Mouse (Mus musculus): ENCODE measurements around the gene Cast. TPM values are rescaled to one million over a fixed set of nuclear protein-coding genes. Genes with fewer than 3 reads are reported as not detected.

Cast gene
- polyA plus RNA-seq, 1 experiment = 6.1 TPM

DNA sequence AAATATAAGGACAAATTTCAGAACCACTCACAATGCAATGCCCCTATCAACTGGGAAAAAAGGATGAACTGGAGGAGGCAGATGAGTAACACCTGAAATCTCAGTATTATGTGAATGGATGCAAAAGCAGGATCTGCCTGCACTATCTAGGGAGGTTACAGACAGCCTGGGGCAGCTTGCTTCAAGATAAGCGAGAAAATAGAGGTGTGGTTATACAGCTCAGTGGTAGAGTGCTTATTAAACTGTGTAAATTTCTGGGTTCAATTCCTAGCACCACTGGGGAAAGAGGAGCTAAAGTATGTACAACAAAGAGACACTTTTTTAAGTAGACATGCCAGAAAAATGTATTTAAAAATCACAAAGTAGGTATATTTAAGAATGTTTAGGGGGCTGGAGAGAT, 14.2 kb downstream of the Cast start:
- Histone ChIP-seq H3K27ac (ENCODE audit: insufficient read depth, low read length) (no peak overlapping the region), H3K4me3 (ENCODE audit: insufficient read depth, low read length) (no peak overlapping the region), H3K4me1 (ENCODE audit: control insufficient read depth, insufficient read depth, low read length) (no peaks in the 10 kb centered on the region)
- TF ChIP-seq POLR2A (IDR thresholded peaks at IDR 0.05; ENCODE audit: extremely low read depth, insufficient read depth, low read length) (no peak), CTCF (IDR thresholded peaks at IDR 0.05; ENCODE audit: extremely low read depth, insufficient read depth, low read length) (no peak)

DNA sequence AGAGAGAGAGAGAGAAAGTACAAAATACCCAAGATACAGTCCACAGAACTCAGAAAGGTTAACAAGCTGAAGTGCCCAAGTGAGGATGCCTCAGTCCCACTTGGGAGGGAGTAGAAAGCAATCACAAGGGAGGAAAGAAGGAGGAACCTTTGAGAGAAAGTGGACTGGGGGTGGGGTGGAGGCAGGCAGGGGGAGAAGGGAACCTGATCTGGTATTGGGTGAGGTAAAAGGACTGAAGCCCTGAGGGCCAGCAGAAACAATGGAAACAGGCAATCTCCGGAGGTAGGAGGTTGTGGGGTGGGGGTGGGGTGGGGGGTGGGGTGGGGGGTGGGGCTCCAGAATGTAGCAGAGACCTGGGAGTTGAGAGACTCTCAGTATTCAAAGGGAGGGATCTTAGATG, 20.9 kb downstream of the Cast start:
- TF ChIP-seq POLR2A (IDR thresholded peaks at IDR 0.05; ENCODE audit: extremely low read depth, insufficient read depth, low read length) = no peak
- Histone ChIP-seq H3K4me3 (ENCODE audit: insufficient read depth, low read length) (no peak overlapping the region), H3K27ac (ENCODE audit: insufficient read depth, low read length) (no peak overlapping the region), H3K4me1 (ENCODE audit: control insufficient read depth, insufficient read depth, low read length) (no peaks in the 10 kb centered on the region)

DNA sequence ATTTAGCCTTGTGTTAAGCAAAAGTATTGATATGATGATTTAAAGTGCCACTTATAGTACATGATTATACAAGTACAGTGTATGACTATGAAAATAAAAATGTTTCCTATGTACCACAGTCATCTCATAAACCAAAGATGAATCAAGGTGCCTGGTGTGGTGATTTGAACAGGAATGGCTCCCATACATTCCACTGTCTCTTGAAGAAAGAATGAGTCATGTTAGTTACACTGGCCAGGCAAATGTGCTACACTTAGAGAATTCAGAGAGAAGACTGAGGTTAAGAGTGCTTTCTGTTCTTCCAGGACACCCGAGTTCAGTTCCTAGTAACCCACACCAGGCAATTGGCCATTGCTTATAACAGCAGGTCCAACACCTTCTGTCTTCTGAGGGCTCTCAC, 36.5 kb downstream of the Cast start:
- H3K27ac ChIP-seq (ENCODE audit: insufficient read depth, low read length) = no peak overlapping the region
- TF ChIP-seq CTCF (IDR thresholded peaks at IDR 0.05; ENCODE audit: extremely low read depth, insufficient read depth, low read length) (no peak), POLR2A (IDR thresholded peaks at IDR 0.05; ENCODE audit: extremely low read depth, insufficient read depth, low read length) (no peak)
- H3K4me1 ChIP-seq (ENCODE audit: control insufficient read depth, insufficient read depth, low read length) = no peaks in the 10 kb centered on the region
- no peak overlapping the region for H3K4me3 ChIP-seq (ENCODE audit: insufficient read depth, low read length)

DNA sequence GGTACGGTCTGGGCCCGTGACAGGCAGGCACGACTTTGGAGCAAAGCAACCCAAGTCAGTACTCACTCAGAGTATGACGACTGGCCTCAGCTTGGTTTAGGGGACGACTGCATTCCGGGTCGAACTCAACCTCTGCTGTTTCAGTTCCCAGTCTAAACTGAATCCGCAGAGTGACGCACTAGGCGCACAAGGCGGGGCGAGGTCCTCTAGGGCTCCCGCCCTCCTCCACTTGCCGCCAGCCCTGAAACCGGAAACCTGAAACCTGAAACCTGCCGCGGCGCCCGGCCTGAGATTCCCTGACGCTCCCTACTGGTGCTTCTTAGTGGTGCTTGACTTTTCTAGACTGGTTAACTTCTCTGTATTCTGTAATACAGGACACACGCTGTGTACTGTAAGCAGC, 38.1 kb downstream of the Cast start:
- no peaks in the 10 kb centered on the region for H3K4me1 ChIP-seq (ENCODE audit: control insufficient read depth, insufficient read depth, low read length)
- TF ChIP-seq CTCF (IDR thresholded peaks at IDR 0.05; ENCODE audit: extremely low read depth, insufficient read depth, low read length) = no peak
- TF ChIP-seq POLR2A (IDR thresholded peaks at IDR 0.05; ENCODE audit: extremely low read depth, insufficient read depth, low read length) = 0 out of 2 replicates have a peak, but pooled peaks have one; percentile 41
- H3K4me3 ChIP-seq (ENCODE audit: insufficient read depth, low read length) = peak overlapping the region; percentile 70
- no peak overlapping the region for H3K27ac ChIP-seq (ENCODE audit: insufficient read depth, low read length)

DNA sequence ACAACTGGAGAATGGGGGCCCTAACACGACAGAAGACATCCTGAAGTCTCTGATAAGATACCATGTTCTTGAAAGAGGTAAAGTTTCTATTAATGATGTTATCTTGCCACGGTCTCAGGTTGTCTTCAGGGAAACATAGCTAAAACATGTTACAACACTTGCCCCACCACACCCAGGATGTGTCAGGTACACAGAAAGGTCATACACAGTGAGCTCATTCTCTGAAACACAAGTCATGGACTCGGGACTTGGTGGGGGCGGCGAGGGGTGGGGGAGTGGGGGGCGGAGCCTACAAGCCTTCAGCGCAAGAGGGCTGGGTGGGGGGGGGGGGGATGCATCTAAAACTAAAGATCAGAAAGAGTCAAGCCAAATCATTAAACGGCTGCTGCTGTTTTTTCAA, 38.7 kb downstream of the Cast start:
- Histone ChIP-seq H3K27ac (ENCODE audit: insufficient read depth, low read length) (no peak overlapping the region), H3K4me1 (ENCODE audit: control insufficient read depth, insufficient read depth, low read length) (no peaks in the 10 kb centered on the region), H3K4me3 (ENCODE audit: insufficient read depth, low read length) (peak overlapping the region; percentile 70; the same call in 1 of the 2 replicates)
- no peak for TF ChIP-seq CTCF (IDR thresholded peaks at IDR 0.05; ENCODE audit: extremely low read depth, insufficient read depth, low read length)
- TF ChIP-seq POLR2A (IDR thresholded peaks at IDR 0.05; ENCODE audit: extremely low read depth, insufficient read depth, low read length) = no peak

DNA sequence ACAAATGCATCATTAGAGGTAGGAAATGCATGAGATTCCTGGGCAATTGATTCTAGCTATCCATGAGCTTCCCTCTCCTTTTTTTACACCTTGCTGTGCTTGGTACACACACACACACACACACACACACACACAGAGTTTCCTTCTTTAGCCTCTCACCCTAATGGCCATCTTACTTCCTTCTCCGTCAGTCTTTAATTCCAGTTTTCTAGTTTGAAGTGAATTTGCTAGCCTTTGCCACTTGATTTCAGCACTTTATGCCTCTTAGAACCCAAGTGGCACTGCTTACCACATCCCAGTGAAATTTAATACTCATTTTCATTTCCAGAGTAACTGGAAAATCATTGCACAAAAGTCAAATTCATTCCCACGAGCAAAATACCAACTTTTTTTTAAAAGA, 41.4 kb downstream of the Cast start:
- no peak for TF ChIP-seq CTCF (IDR thresholded peaks at IDR 0.05; ENCODE audit: extremely low read depth, insufficient read depth, low read length)
- no peak for TF ChIP-seq POLR2A (IDR thresholded peaks at IDR 0.05; ENCODE audit: extremely low read depth, insufficient read depth, low read length)
- H3K27ac ChIP-seq (ENCODE audit: insufficient read depth, low read length) = no peak overlapping the region
- H3K4me1 ChIP-seq (ENCODE audit: control insufficient read depth, insufficient read depth, low read length) = no peaks in the 10 kb centered on the region
- no peak overlapping the region for H3K4me3 ChIP-seq (ENCODE audit: insufficient read depth, low read length)

DNA sequence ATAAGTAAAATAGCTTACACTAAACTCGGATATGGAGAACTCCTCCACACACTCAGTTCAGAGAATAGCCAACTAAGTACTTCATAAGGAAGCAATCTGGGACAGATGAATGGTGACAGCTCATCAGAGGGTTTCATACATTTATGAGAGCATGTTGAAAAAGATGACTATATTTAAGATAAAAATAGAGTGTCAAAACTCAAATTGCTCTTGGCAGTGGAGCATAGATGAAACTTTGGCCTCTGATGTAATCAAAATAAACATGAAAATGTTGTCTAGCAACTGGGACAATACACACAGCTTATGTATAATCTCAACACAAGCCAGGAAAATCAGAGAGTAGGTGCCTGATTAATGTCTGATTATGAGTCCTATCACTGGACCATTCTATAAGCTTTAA, 45.9 kb downstream of the Cast start:
- TF ChIP-seq CTCF (IDR thresholded peaks at IDR 0.05; ENCODE audit: extremely low read depth, insufficient read depth, low read length) (no peak), POLR2A (IDR thresholded peaks at IDR 0.05; ENCODE audit: extremely low read depth, insufficient read depth, low read length) (no peak)
- H3K4me1 ChIP-seq (ENCODE audit: control insufficient read depth, insufficient read depth, low read length) = no peaks in the 10 kb centered on the region
- no peak overlapping the region for H3K27ac ChIP-seq (ENCODE audit: insufficient read depth, low read length)
- H3K4me3 ChIP-seq (ENCODE audit: insufficient read depth, low read length) = no peak overlapping the region

DNA sequence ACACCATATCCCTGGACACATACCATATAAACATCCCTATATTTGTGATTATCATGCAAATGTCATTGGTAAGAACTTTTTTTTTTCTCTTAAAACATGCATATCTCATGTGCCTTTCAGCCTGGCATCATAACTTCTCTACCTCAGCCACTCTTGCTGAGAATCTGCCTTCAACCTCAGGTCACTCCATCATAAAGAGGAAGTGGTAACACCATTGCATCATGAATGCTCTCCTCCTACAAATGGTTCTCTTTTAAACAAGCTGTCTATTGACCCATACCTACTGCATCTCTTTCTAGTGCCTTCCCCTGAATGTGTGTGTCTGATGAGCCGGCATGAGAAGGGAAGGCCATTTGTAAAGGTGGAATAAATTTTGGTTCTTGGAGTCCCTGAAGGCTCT, 49.5 kb downstream of the Cast start:
- H3K4me3 ChIP-seq (ENCODE audit: insufficient read depth, low read length) = no peak overlapping the region

DNA sequence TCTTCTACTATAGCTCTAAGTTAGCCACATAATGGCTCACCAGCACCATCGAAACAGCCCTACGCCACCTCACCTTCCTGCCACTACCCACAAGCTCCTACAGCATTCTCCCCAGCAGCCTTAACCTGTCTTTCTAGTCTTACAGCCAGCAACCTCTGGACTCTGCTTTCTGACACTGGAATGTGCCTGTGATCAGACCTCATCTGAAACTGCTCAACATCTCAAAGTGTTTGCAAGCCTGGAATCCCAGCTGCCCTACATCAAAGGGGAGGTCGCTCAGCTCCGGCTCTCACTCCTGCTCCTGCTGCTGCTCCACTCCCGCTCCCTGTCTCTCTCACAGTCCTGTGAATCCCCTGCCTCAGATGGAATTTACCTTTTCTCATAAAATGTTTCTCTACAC, 65.4 kb downstream of the Cast start:
- TF ChIP-seq CTCF (IDR thresholded peaks at IDR 0.05; ENCODE audit: extremely low read depth, insufficient read depth, low read length) (no peak), POLR2A (IDR thresholded peaks at IDR 0.05; ENCODE audit: extremely low read depth, insufficient read depth, low read length) (no peak)
- Histone ChIP-seq H3K4me1 (ENCODE audit: control insufficient read depth, insufficient read depth, low read length) (no peaks in the 10 kb centered on the region), H3K4me3 (ENCODE audit: insufficient read depth, low read length) (no peak overlapping the region), H3K27ac (ENCODE audit: insufficient read depth, low read length) (no peak overlapping the region)

More for the DNA sequence above, 49.5 kb downstream of the Cast start:
- no peak overlapping the region for H3K27ac ChIP-seq (ENCODE audit: insufficient read depth, low read length)
- H3K4me1 ChIP-seq (ENCODE audit: control insufficient read depth, insufficient read depth, low read length) = no peaks in the 10 kb centered on the region
- TF ChIP-seq CTCF (IDR thresholded peaks at IDR 0.05; ENCODE audit: extremely low read depth, insufficient read depth, low read length) (no peak), POLR2A (IDR thresholded peaks at IDR 0.05; ENCODE audit: extremely low read depth, insufficient read depth, low read length) (no peak)

DNA sequence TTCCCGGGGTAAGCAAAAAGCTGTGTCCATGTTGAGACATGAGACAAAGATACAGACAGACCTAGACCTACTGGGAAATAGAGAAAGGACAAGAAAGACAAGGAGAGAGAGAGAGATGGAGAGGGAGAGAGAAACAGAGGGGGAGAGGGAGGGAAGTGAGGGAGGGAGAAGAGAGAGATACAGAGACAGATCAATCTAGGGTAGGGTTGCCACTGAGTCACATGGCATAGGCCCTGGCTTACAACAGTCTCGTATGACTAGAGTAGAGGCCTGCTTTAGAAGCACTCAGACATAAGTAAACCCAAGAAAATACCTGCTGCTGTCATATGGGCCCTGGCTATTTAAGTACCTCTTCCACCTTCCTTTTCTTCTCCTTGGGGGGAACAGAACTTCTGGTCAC, 72.2 kb downstream of the Cast start:
- TF ChIP-seq POLR2A (IDR thresholded peaks at IDR 0.05; ENCODE audit: extremely low read depth, insufficient read depth, low read length) (no peak), CTCF (IDR thresholded peaks at IDR 0.05; ENCODE audit: extremely low read depth, insufficient read depth, low read length) (no peak)
- Histone ChIP-seq H3K4me1 (ENCODE audit: control insufficient read depth, insufficient read depth, low read length) (no peaks in the 10 kb centered on the region), H3K27ac (ENCODE audit: insufficient read depth, low read length) (no peak overlapping the region), H3K4me3 (ENCODE audit: insufficient read depth, low read length) (no peak overlapping the region)

DNA sequence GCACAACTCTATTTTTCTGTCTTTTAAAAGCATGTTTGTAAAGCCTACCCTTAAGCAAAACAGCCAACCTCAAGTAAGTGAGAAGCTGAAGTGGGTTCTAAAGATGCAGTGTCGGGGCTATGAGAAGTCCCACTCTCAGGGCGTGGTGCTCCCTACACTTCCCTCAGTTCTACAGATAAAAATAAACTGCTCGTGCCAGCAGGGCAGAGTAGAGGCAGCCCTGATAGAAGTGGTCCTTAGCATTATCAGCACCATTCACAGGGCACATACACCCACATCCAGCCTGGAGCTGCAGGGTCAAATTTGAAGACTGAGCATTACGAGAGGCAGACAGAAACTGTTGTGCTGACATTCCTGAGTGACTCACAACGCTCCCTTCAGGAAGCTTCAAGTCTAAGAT, 72.8 kb downstream of the Cast start:
- no peaks in the 10 kb centered on the region for H3K4me1 ChIP-seq (ENCODE audit: control insufficient read depth, insufficient read depth, low read length)
- TF ChIP-seq CTCF (IDR thresholded peaks at IDR 0.05; ENCODE audit: extremely low read depth, insufficient read depth, low read length) (no peak), POLR2A (IDR thresholded peaks at IDR 0.05; ENCODE audit: extremely low read depth, insufficient read depth, low read length) (no peak)
- no peak overlapping the region for H3K4me3 ChIP-seq (ENCODE audit: insufficient read depth, low read length)
- H3K27ac ChIP-seq (ENCODE audit: insufficient read depth, low read length) = no peak overlapping the region
